Mouse (Mus musculus): ENCODE data around the gene Stk24. TPM values are rescaled to one million over a fixed set of nuclear protein-coding genes. Genes with fewer than 3 reads are reported as not detected.
A peak's percentile ranks its signal among the peaks of the same experiment; 100 is the strongest.

The Stk24 gene
- total and polyA plus RNA-seq, 3 experiments, result 62.5 to 79.3 TPM; not detected in 1

DNA sequence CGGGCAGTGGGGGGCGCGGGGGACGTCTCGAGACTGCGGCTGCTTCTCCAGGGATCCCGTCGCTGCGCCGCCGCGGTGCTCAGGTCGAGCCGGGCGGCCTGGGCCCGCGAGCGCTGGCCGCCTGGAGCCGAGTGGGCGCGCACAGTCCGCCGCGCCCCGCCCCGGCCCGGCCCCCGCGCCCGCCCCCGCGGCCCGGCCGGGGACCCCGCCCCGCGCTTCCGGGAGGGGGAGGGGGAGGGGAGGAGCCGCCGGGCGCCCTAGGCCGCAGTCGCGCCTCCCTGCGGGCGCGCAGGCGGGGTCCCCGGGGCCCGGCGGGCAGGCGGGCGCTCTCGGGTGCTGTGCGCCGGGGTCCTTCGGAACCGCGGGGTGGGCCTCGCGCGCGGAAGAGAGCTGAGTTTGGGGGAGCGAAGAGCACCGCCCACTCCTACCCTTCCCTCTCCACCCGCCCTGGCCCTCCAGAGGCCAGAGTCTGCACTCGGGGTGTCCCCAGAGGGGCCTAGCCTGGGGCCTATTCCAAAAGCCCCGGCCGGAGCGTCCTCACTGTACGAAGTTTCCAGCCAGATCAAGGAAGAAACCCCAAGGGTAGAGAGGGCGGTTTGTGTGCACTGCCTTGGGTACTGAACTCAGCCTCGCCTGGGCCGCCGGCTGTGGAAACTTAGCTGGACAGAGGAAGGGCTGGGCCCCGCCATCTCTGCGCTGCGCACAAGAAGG lies 540 bp downstream of the Stk24 start (continued):
- TF ChIP-seq CTCF (IDR thresholded peaks at IDR 0.05 in 2 of 3, conservative IDR thresholded peaks at IDR 0.05 in 1 of 3; ENCODE audit: control insufficient read depth in 1 of 3, insufficient read depth in 1 of 3, low read depth in 2 of 3, low read length in 3 of 3, poor library complexity in 1 of 3, severe bottlenecking in 1 of 3), result 0 out of 6 replicates have a peak, but pooled peaks of 1 of the 3 experiments have one; percentile 16

DNA sequence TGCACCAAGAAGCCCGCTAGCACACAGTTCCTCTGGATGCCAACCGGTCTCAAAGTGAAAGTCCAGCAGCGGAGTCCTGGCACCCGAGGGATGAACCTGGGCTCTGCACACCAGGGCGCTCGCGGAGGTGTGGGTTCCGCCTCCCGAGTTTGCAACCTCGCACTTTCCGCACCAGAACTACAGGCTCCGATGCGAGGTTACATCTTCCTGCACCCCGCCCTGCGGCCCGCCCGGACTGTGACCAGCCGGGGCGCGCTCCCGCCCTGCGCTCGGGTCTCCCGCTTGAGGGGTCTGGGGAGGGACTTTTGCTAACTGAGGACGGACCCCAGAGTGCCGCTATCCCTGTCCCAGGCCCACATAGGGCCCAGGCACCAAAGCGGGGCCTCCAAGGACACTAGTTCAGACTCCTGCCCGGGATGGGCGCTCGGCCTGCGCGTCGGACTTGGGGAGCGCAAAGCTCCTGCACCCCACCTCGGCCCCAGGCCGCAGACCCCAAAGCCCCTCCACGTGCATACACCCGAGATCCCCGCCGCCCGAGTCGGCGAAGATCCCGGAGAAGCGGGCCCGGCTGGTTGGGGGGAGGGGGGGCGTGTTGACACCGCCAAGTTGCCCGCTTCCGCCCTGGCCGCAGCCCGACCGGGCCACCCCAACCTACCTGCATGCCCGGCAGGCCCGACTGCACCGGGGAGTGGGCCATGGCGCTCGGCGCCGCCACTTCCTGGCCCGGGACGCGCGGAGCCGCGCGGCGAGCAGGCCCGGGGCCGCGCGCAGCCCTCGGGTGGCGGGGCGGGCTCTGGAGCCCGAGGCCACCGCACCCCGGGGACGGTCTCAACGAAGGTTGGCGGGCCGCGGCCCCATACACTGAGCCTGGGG lies 1.3 kb downstream of the Stk24 start:
- DNase-seq (ENCODE audit: low read depth, low spot score), result peak; percentile 72
- Histone ChIP-seq H3K27me3 (ENCODE audit: control insufficient read depth in 1 of 2, insufficient read depth in 2 of 2, low read length in 2 of 2) (no peaks in the 10 kb centered on the region), H3K4me1 (ENCODE audit: control insufficient read depth in 1 of 2, insufficient read depth in 2 of 2, low read length in 2 of 2) (peaks cover 8 to 23% of the 10 kb centered on the region in 2 experiments), H3K27ac (ENCODE audit: control insufficient read depth, low read depth, low read length) (peak overlapping the region; percentile 56), H3K4me3 (ENCODE audit: control insufficient read depth in 1 of 2, insufficient read depth in 1 of 2, low read depth in 2 of 2, low read length in 2 of 2) (peak overlapping the region; percentile 90 to 98), H3K9me3 (replicated peaks; ENCODE audit: insufficient read depth, low read length) (no peaks in the 10 kb centered on the region), H3K79me2 (ENCODE audit: control insufficient read depth, insufficient read depth, low read length, poor library complexity) (peaks cover 58% of the 10 kb centered on the region), H3K9ac (ENCODE audit: control insufficient read depth, low read depth, low read length, poor library complexity, severe bottlenecking) (peak overlapping the region; percentile 99), H3K36me3 (ENCODE audit: control insufficient read depth in 1 of 2, insufficient read depth in 2 of 2, low read length in 2 of 2) (peaks cover 2 to 32% of the 10 kb centered on the region in 2 experiments; a peak in 2 of 4 replicates)
- TF ChIP-seq EP300 (IDR thresholded peaks at IDR 0.05; ENCODE audit: low read depth in 1 of 2, low read length in 2 of 2) (no peak), SIN3A (IDR thresholded peaks at IDR 0.05; ENCODE audit: low read length) (peak; percentile 16; the same call in 1 of the 2 replicates), ZC3H11A (IDR thresholded peaks at IDR 0.05; ENCODE audit: low read depth, low read length) (no peak), MXI1 (IDR thresholded peaks at IDR 0.05; ENCODE audit: low read depth, low read length) (peak; percentile 41; the same call in 1 of the 2 replicates), UBTF (IDR thresholded peaks at IDR 0.05; ENCODE audit: borderline replicate concordance, insufficient read depth, low read depth, low read length) (0 out of 2 replicates have a peak, but pooled peaks have one; percentile 43), POLR2A (IDR thresholded peaks at IDR 0.05; ENCODE audit: control insufficient read depth in 1 of 2, insufficient read depth in 1 of 2, low read depth in 1 of 2, low read length in 2 of 2, poor library complexity in 1 of 2) (peak in 1 of 2 experiments; percentile 8; a peak in 1 of 4 replicates), MAZ (IDR thresholded peaks at IDR 0.05; ENCODE audit: low read depth, low read length) (peak; percentile 49; the same call in 1 of the 2 replicates), ELF1 (IDR thresholded peaks at IDR 0.05; ENCODE audit: low read depth, low read length) (no peak)

DNA sequence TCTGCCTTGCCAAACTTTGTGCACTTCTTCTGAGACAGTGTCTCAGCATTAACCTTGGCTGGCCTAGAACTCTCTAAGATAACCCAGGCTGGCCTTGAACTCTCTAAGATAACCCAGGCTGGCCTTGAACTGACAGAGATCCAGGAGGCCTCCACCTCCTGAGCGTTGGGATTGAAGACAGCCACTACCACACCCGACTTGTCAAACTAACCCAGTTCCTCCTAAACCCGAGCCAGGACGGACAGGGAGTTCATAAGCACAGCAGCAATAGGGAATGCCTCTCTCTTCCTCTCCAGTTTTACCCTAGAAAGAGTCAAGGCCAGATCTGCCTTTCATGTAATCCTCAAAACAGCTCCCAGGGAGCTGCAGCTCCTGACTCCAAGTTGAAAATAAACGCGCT lies 3.2 kb downstream of the Stk24 start:
- Histone ChIP-seq H3K79me2 (ENCODE audit: control insufficient read depth, insufficient read depth, low read length, poor library complexity) (peaks cover 74% of the 10 kb centered on the region), H3K4me3 (ENCODE audit: control insufficient read depth in 1 of 2, insufficient read depth in 1 of 2, low read depth in 2 of 2, low read length in 2 of 2) (peak overlapping the region; percentile 5; a peak in 3 of 4 replicates), H3K9ac (ENCODE audit: control insufficient read depth, low read depth, low read length, poor library complexity, severe bottlenecking) (peak overlapping the region; percentile 99), H3K4me1 (ENCODE audit: control insufficient read depth in 1 of 2, insufficient read depth in 2 of 2, low read length in 2 of 2) (peaks cover 18 to 39% of the 10 kb centered on the region in 2 experiments), H3K27ac (ENCODE audit: control insufficient read depth, low read depth, low read length) (no peak overlapping the region), H3K36me3 (ENCODE audit: control insufficient read depth in 1 of 2, insufficient read depth in 2 of 2, low read length in 2 of 2) (peaks cover 2 to 50% of the 10 kb centered on the region in 2 experiments; a peak in 2 of 4 replicates), H3K27me3 (ENCODE audit: control insufficient read depth in 1 of 2, insufficient read depth in 2 of 2, low read length in 2 of 2) (no peaks in the 10 kb centered on the region), H3K9me3 (replicated peaks; ENCODE audit: insufficient read depth, low read length) (no peaks in the 10 kb centered on the region)
- TF ChIP-seq JUND (IDR thresholded peaks at IDR 0.05; ENCODE audit: low read depth, low read length) (no peak), RCOR1 (IDR thresholded peaks at IDR 0.05; ENCODE audit: low read depth, low read length) (no peak), CTCF (IDR thresholded peaks at IDR 0.05 in 2 of 3, conservative IDR thresholded peaks at IDR 0.05 in 1 of 3; ENCODE audit: control insufficient read depth in 1 of 3, insufficient read depth in 1 of 3, low read depth in 2 of 3, low read length in 3 of 3, poor library complexity in 1 of 3, severe bottlenecking in 1 of 3) (no peak), MEF2A (IDR thresholded peaks at IDR 0.05; ENCODE audit: extremely low read depth, insufficient replicate concordance, low read depth, low read length, poor library complexity, severe bottlenecking) (no peak), MAFK (IDR thresholded peaks at IDR 0.05; ENCODE audit: borderline replicate concordance, low read depth, low read length) (no peak), NELFE (IDR thresholded peaks at IDR 0.05; ENCODE audit: low read depth, low read length) (no peak), HCFC1 (IDR thresholded peaks at IDR 0.05; ENCODE audit: low read depth, low read length) (no peak), USF1 (IDR thresholded peaks at IDR 0.05; ENCODE audit: low read depth, low read length) (no peak), ETS1 (IDR thresholded peaks at IDR 0.05; ENCODE audit: low read depth, low read length) (no peak), EP300 (IDR thresholded peaks at IDR 0.05; ENCODE audit: low read depth in 1 of 2, low read length in 2 of 2) (no peak)
- DNase-seq (ENCODE audit: low read depth, low spot score), result peak; percentile 30
